Mouse (Mus musculus) CD4-positive, CD25-positive, alpha-beta regulatory T cell, adult 4 months (primary cell): ENCODE data around the gene Wasf1. TPM values are rescaled to one million over a fixed set of nuclear protein-coding genes. Genes with fewer than 3 reads are reported as not detected.

Source experiments
- ATAC-seq: one replicate; pipeline ENCODE4 v1.8.0; 2017
- polyA plus RNA-seq, 2 experiments: library from polyadenylated mRNA; unstranded; fragments of 100-300 nt; shearing (Covaris generic); gene quantifications; one replicate each; pipeline ENCODE4 v1.2.1; 2017

Gene Wasf1
- polyA plus RNA-seq, 2 experiments from 2014 or later = 0.12 TPM; not detected in 1

GRCm38 (mm10) chr10:40895765-40896164 lies 12.5 kb downstream of the Wasf1 start:
- ATAC-seq = no peak

DNA sequence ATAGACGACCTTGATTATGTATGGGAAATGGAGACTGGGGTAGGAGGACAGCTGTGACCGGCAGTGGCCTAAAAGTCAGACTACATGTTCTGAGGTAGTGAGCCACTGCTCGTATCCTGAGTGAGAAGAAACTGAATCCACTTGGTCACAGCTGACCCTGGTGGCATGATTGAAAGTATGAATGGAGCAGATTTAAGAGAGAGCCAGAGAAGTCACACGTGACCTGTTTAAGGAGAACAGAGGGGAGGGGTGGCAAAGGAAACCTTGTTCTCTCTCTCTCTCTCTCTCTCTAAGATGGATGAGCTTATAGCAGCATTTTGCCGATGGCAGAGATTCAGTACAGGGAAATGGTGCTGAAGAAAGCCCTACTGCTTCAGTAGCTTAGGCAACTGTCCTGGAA lies 13.4 kb downstream of the Wasf1 start:
- ATAC-seq = no peak

GRCm38 (mm10) chr10:40901786-40902185 lies 18.5 kb downstream of the Wasf1 start:
- ATAC-seq = no peak

DNA sequence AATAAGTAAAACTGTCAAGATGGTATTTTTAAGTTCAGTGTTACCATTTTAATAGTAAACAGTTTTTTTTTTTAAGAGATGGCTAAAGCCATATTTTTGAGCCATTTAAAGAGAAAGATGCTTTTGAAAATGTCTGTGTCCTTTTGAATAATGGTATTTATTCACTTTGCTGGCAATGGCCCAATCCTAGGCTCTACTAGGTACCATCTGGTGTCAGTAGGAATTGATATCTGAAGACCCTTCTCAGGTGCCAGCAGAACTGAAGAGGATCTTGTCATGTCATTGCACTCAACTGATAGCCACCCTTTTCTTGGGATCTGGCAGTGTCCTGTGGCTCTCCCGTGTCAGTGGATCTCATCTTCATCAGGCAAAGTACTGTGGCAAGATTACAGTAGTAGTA lies 22.9 kb downstream of the Wasf1 start:
- no peak for ATAC-seq

- ATAC-seq = no peak
These were observed 23.5 kb downstream of the Wasf1 start for GRCm38 (mm10) chr10:40906802-40907201.

DNA sequence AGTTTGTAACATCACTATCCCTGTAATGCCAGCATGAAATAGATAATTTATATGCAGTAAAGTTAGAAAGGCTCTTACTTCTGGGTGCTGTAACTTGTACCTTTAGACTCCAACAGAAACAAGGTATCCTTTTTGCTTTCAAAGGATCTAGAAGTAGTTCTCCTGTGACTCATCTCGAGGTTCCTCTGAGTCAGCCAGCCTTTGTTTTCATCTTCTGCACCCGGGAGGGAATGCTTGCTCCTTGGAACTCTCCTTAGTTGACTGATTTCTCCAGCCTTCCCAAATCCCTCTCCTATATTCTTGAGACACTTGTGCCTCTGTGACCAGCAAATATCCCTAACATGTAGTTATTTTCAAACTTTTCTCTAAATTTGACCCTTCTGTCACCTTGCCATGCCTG lies 25.3 kb downstream of the Wasf1 start:
- no peak for ATAC-seq

GRCm38 (mm10) chr10:40910811-40911210 lies 27.5 kb downstream of the Wasf1 start:
- ATAC-seq = no peak

DNA sequence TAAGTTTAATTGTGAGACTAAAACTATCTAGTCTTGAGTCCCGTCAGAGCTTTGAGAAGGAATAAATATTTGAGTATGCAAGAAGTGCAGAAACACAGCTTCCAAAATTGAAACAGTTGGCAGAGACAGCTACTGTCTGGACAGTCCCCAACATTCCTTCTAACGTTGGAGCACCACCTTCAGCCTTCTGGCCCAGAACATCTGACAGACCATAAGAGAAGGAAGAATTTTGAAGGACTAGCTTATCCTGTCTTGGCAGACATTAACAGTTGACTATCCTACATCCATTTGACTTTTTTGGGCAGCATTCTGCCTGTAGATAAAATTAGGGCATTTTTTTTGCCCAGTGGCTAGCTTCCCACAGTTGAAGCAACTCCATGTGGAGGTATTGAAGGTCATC lies 32.0 kb downstream of the Wasf1 start:
- ATAC-seq = no peak

GRCm38 (mm10) chr10:40918669-40919440 lies 35.6 kb downstream of the Wasf1 start:
- no peak for ATAC-seq

DNA sequence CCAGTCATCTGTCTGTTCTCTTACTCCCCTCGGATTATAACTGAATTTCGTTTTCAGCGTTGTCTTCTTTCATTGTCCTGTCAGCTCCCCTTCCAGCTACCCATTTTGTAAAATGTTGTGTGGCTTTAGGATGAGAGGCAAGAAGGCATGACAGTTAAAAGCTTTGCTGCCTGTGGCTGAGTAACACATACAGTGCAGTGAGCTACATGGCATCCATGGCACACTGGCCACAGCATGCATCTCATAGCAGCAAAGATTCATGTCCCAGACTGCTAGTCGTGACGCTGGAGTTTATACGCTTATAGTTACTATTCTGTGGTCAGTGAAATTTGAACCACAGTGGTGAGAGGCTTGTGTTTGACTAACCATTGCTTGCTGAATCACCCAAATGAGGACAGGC lies 36.2 kb downstream of the Wasf1 start:
- no peak for ATAC-seq

- no peak for ATAC-seq
These were observed 49.7 kb downstream of the Wasf1 start for GRCm38 (mm10) chr10:40932995-40933394.

GRCm38 (mm10) chr10:40936160-40936726 lies 53.0 kb downstream of the Wasf1 start:
- ATAC-seq = no peak

- no peak for ATAC-seq
These were observed 54.3 kb downstream of the Wasf1 start for GRCm38 (mm10) chr10:40937569-40937968.

GRCm38 (mm10) chr10:40942688-40943087 lies 59.4 kb downstream of the Wasf1 start:
- ATAC-seq = no peak

- ATAC-seq = no peak
These were observed 66.9 kb downstream of the Wasf1 start for GRCm38 (mm10) chr10:40950176-40950575.

DNA sequence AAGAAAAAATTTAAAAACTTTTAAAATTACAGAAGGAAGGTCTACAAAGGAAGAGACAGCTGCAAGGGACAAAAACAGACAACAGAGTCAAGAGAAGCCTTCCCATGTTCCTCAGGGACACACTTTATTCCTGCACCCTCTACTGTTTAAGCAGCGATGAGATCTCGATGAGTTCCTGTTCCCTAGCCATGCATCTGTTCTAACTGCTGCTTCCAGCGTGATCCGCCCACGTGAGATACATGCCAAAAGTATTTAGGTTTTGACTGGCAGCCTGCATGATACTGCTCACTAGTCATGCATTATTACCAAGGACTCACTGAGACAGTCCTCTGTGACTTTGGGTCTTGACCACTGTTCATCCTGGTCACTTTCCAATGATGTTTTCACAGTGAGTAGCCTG lies 72.9 kb downstream of the Wasf1 start:
- no peak for ATAC-seq

GRCm38 (mm10) chr10:40961365-40961764 lies 78.1 kb downstream of the Wasf1 start:
- ATAC-seq = no peak

GRCm38 (mm10) chr10:40962008-40962407 lies 78.7 kb downstream of the Wasf1 start:
- no peak for ATAC-seq

- no peak for ATAC-seq
These were observed 81.3 kb downstream of the Wasf1 start for GRCm38 (mm10) chr10:40964546-40964945.

- no peak for ATAC-seq
These were observed 85.3 kb downstream of the Wasf1 start for GRCm38 (mm10) chr10:40968551-40968950.

GRCm38 (mm10) chr10:40969372-40970033 lies 86.2 kb downstream of the Wasf1 start:
- no peak for ATAC-seq

GRCm38 (mm10) chr10:40970601-40971245 lies 87.4 kb downstream of the Wasf1 start:
- no peak for ATAC-seq

GRCm38 (mm10) chr10:40971256-40971655 lies 88.0 kb downstream of the Wasf1 start:
- no peak for ATAC-seq
